Mouse (Mus musculus): Measurements from ENCODE around the gene Grhpr.

DNA sequence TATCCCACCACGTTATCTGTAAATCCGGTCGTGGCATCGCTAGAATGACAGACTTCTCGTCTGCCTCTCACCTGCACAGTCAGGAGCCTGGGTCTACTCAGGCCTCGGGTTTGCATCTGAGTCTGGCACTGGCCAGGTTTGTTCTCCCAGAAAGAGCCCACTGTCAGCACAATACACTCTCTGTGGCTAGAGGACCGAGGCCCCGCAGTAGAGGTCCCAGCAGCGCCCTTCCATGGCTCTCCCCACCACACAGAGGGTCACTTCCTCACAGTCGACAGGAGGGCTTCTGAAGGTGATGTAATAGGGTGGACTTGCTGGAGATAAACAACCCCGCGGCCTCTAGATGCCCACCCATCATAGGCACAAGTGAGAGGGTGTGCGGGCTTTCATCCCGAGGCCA is 7.3 kb upstream of the Grhpr start:
- TF ChIP-seq TCF12 (IDR thresholded peaks at IDR 0.05; ENCODE audit: insufficient read depth, poor library complexity, severe bottlenecking): no peak
- no peak for TF ChIP-seq MAX (IDR thresholded peaks at IDR 0.05; ENCODE audit: low read depth)
- TF ChIP-seq POLR2A (IDR thresholded peaks at IDR 0.05; ENCODE audit: insufficient read length, low read depth): no peak
- TF ChIP-seq POLR2AphosphoS2 (IDR thresholded peaks at IDR 0.05; ENCODE audit: insufficient read length, low read depth): no peak
- no peak for TF ChIP-seq MYOD1 (IDR thresholded peaks at IDR 0.05; ENCODE audit: control insufficient read depth in 1 of 3, insufficient read length in 2 of 3, low read depth in 2 of 3)
- TF ChIP-seq CEBPB (IDR thresholded peaks at IDR 0.05; ENCODE audit: insufficient read depth, poor library complexity, severe bottlenecking): no peak
- TF ChIP-seq E2F4 (IDR thresholded peaks at IDR 0.05; ENCODE audit: insufficient read depth): no peak
- no peak for TF ChIP-seq REST (IDR thresholded peaks at IDR 0.05; ENCODE audit: insufficient read depth, insufficient read length)
